Mouse (Mus musculus) megakaryocyte-erythroid progenitor cell, adult 5-6 weeks (primary cell): ENCODE measurements around the gene Cybc1. TPM values are rescaled to one million over a fixed set of nuclear protein-coding genes. Genes with fewer than 3 reads are reported as not detected.

ENCODE experiments used
- ATAC-seq: replicated peaks from 2 replicates; pipeline ENCODE4 v1.8.0; 2016; ENCODE audit warnings: mild to moderate bottlenecking, inconsistent platforms; ENCODE audit not compliant: severe bottlenecking, poor library complexity, low FRiP score, low TSS enrichment
- total RNA-seq, 2 experiments: library from RNA; stranded (forward) in 1 of 2; stranded (reverse) in 1 of 2; fragments of 200-1000, 215-1000 nt in 1 of 2; fragments of >200 nt in 1 of 2; fragmentation: Nextera tagmentation in 1 of 2; gene quantifications; 2 replicates each; pipeline ENCODE4 v1.2.3; 2014 to 2017

The Cybc1 gene
- total RNA-seq (2014; fragmentation: Nextera tagmentation) (30.0 and 42.6 TPM in 2 replicates), total RNA-seq (2017) (18.2 and 27.2 TPM in 2 replicates)

DNA sequence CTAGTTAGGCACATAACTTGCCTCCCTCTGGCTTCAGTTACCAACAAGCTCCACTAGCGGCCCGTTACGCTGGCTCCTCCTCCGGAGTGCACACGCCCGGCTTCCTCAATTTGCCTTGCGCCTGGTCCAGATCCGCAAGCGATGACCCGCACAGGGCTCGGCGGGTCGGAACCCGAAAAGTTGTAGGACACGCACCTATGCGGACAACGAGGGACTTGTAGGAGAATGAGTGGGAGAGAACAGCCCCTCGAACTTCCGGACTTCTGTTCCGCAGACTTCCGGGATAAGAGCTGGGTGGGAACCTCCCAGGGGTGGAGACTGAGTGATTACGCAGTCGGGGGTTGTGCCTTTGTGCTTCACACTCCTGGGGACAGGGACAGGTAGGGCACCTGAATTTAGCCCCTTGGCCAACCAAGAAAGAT lies at the start of gene Cybc1:
Gene Cybc1 (minus strand): TSS at position 305 of the 422 bp plus-strand sequence.
- peak; percentile 88 for ATAC-seq

DNA sequence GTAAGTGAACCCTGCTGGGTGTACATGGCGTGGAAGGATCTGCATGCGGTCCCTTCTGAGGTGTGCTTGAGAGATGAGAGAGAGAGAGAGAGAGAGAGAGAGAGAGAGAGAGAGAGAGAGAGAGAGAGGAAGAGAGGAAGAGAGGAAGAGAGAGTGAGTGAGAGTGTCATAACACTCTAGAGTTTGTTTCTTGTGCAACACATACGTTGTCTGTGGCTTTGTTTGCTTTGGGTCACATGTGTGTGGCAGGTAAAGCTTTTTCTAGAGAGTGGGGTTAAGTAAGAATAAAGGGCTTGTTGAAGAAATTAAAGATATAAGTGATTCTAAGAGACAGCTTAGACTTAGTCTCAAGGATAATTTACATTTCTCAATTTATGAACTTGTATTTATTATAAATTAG lies 48.9 kb upstream of the Cybc1 start:
- no peak for ATAC-seq

DNA sequence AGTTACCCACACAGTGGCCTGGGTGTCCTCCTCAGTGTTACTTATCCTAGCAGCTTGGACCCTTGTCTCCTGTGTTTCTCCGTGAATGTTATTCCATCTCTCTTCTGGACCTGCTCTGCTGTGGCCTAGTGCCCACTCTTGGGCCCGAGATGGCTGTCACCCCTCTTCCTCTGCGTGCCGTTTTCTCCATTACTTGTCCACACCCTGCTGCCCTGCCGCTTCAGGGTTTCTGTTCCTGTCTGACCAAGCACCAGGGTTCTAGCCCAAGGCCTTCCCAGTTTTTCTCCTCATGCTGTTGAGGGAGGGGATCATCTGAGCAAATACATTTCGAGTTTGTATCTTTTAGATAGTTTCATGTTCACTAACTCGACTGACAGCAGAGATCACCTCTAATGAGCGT lies 48.4 kb upstream of the Cybc1 start:
- ATAC-seq = no peak

DNA sequence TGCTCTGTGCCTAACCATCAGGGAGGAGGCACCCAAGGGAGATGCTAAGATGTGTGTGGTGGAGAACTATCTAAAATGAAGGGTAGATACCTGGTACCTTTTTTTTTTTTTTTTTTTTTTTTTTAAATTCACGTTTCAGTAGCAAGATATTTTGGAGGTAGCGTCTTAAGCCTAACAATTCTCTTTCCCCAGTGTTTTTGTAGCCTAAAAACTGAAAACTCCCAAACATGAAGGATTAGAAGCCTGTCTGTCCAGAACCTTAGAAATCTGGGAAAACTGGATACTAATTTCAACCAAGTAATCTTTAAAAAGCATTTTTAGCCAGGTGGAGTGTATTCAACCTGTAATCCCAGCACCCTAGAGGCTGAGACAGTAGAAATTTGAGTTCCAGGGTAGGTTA lies 32.0 kb upstream of the Cybc1 start:
- ATAC-seq = peak; percentile 8; the same call in 1 of the 2 replicates

DNA sequence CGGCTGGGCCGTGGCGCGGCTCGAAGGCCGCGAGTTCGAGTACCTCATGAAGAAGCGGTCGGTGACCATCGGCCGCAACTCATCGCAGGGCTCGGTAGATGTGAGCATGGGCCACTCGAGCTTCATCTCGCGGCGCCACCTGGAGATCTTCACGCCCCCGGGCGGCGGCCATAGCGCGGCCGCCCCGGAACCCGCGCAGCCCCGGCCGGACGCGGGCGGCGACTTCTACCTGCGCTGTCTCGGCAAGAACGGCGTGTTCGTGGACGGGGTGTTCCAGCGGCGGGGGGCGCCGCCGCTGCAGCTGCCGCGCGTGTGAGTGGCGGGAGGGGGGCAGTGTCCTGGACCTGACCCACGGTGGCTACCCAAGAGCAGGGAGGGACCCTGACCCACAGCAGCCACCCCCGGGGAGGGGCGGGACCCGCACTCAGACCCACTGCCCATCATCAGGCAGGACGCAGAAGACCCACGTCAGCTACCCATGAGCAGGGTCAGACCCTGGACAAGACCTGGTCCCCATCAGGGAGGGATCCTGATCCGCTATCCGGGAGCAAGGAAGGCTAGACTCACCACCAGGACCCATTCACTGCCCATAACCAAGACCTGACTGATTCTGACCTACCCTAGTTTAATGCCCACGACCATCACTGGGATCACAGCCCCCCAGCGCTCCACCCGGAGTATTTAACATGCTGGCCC lies 31.2 kb upstream of the Cybc1 start:
- peak; percentile 26; the same call in 1 of the 2 replicates for ATAC-seq

DNA sequence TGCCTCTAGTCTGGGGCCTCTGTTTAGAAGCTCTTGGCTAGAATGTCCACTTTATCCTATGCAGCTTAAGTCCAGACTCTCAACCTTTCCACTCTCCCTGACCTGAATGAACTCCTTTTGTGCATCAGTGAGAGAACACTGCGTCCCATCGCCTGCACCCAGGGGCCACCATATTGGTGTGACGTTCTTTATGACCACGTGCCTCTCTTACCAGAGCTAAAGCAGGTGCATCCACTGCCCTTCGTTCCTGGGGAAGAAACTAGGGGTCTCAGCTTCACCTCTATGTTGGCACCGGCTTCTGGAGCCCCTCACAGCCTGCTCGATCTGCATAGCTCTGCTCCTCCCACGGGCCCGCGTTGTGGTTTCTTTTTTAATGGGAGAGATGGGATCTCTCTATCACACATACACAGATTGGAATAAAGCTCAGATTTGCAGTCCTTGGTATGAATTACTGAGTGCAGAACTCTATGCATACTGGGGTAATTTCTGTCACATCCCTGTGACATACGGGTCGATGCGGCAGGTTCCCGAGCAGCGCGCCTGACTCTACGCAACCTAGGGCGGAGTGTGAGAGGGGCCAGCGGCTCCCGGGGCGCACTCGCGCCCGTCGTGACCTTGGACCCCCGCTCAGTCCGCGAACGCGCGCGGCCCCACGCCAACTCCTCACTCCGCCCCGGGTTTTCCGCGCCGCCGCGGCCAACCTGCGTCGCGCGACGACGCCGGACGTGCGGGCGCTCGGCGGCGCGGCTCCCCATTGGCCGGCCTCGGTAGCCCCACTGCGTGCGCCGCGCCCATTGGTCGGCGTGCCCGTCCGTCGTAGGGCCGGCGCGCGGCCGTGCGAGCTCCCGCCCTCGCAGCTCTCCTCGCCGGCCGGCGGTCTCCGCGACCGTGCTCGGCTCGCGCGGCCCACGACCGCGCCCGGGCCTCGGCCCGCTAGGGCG lies 30.3 kb upstream of the Cybc1 start, which contains the start of gene Foxk2:
Gene Foxk2 (plus strand): TSS at position 831 of the 941 bp plus-strand sequence.
- peak; percentile 87 for ATAC-seq

DNA sequence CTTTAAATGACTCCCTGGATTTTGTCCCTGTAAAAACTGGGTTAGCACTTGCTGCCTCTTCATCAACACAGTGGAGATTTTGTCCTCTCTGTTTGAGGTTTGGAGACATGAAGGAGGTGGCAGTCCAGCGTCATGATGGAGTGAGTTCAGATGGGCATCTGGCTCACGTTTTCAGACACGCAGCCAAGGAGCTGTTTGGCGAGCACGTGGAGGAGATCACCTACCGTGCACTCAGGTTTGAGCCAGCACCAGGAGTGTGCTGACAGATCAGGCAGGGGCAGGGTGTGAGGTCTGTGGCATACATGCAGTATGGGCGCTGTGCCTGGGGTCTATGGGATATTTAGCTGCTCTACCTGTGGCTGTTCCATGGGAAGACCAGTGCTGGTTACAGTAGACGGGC lies 21.1 kb upstream of the Cybc1 start:
- no peak for ATAC-seq

DNA sequence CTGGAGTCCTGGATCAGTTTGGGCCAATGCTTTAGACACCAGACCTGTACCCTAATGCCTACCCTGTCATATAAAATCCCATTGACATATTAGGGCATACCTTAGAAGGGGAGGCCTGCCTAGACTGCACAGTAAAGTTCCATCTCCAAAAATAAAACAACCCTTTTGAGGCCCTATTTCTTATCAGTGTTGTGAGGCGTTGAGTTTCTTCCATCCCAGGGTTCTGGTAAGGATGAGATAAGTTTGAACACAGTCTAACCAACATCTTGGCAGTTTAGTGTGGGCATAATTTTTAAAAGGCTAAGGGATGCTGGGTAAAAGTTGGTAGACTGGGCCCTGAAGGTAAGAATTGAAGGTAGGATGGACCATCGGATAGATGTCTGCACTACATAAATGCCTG lies 10.5 kb upstream of the Cybc1 start:
- peak; percentile 49 for ATAC-seq

DNA sequence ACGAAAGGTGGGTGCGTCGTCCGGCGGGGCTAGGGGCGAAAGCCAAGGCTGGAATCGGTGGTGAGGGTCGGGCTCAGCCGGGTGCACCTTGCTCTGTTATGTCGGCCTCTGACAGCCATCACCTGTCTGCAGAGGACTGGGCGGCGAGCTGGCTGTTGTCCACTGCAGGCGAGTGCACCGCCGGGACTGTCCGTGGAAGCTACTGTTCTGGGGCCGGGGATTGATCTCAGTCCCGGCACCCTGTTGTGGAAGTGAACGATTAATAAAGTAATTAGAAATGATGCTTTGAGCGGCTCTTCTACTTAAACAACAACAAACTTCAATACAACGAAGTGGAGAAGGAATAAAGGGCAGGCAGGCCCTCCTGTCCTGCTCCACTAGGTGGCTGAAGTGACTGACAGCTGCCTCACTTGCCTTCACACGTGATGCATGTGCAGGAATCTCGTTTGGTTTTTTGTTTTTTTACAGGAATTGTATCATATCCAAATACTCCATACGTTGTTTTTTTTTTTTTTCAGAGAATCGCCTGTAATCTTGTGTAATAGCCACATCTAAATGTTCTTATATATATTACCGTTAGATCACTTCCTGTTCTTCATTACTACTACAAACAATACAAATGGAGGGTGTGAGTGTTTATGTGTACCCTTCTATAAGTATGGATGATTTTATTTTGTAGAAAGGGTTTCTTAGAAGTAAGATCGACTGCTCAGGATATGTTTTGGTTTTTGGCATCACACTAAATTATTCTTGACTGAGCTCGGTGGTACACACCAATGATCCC lies 8.4 kb upstream of the Cybc1 start:
- ATAC-seq = peak; percentile 33; the same call in 1 of the 2 replicates

DNA sequence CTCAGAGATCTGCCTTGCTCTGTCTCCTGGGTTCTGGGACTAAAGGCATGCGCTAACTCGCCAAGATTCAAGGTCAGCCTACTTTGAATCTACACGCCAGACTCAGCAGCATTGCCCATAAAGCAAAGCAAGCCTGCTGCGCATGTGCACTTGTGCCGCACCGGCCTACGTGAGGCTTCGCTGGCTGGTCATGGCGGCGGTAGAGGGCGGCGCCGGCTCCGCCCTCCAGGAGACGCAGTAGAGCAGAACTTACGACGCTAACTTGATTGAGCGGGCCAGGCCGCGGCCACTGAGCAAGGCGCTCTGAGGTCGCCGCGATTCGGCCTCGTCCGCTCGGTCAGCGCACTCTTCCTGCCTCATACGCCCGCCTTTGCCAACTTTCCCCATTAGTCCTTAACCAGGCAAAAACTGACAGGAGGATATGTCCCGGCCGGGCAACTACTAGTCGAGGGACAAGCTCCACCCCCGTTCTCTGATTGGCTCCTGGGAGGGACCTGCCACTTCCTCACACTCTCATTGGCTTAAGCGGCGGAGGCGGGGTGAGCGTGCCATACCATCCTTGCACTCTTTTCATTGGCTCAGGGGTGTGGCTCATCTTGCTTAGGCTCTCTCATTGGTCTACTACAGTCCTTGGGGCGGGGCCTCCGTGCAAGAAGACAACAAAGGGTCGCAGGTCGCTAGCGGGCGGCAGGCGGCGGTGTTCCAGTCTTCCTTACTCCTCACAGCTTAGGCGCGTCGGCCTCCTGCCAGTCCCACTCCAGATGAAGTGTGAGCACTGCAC lies 7.6 kb upstream of the Cybc1 start, which contains the start of gene Narf:
Gene Narf (plus strand): TSS at position 690 of the 781 bp plus-strand sequence.
- peak; percentile 89 for ATAC-seq

DNA sequence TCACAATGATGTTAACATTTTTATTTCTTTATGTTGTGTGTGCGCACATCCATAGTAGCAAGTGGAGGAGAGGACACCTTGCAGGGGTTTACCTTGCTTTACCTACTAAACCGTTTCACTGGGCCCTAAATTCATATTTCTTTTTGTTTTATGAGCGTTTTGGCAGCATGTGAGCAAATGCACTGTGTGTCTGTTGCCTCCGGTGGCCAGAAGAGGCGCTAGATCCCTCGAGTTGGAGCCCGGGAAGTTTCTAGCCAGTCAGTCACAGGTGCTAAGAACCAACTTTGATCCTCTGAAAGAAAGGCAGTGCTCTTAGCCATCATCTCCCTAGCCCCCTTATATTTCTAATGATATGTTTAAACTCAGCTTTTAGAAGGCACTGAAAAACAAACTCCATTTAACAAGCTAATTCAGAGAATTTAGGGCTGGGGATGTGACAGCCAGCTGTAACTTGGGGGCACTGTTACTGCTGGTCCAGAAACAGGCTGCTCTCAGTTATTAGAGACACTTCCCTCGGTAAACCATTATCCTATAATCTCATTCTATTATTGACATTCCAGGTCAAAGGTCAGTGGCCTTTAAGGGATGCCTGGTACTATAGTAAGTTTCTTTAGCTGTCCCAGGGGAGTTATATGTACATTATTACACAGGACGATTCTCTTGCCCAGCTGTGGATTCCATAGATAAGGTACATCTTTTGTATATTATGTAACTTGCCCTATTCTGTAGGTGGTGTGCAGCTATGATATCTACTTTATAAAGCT lies 6.5 kb upstream of the Cybc1 start:
- ATAC-seq = no peak

DNA sequence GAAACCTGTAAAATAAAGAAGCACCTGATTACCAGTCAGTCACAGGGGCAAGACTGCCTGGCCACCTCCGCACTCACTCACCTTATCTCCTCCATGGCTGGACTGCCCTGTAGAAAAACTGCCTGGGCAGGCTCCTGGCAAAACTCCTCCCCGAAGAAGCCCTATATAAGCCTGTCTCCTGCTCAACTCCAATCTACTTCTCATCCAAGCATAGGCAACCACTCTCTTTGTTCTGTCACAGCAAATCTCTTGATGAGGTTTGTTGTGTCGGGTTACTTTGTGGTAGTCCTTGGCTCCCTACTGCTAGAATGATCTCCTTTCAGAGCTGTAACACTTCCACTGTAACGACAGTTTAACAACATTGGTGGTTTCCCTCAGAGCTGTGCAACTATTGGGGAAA lies 3.6 kb upstream of the Cybc1 start:
- ATAC-seq = no peak

DNA sequence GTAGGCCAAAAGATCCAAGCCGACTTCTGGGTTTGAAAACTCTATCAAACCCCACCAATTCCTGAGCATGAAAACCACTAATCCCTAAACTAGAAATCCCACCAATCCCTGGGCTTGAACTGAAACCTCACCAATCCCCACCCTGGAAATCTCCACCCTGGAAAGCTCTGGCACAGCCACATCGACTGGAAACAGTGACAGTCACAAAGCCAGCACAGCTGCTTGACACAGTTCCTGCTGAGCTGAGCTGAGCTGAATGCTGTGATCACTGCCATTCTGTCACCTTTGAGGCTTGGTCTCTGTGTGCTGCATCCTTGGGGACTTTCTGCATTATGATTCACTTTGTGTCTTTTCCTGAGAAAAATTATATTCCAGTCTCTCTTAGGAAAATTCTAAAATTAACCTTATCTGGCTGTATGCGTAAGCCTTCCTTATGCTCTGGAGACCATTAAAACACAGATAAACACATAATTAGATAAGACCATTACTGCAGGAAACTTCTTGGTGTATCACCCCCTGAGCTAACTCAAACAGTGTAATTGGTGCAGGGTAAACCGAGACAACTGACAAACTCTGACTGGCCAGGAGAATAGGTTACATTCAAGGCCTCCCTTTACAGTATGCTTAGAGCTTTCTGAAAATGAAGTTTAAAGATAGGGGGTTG lies 2.6 kb upstream of the Cybc1 start:
- ATAC-seq = no peak

DNA sequence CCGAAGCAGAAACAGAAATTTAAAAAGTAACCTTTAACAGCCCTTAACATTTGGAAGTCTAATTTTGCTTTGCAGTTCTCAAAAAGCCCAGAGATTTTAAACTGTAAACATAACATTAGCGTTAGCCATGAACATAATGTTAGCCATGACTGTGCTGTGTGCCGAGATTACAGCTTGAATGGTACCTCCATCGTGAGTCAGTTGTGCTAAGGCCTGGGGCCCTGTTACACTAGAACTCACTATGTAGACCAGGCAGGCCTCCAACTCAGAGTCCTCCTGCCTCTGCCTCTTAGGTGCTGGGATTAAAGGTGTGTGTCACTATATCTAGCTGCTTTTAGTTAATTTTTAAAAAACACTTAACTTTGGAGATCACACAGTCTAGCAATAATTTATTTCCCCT lies 2.1 kb upstream of the Cybc1 start:
- ATAC-seq = no peak

DNA sequence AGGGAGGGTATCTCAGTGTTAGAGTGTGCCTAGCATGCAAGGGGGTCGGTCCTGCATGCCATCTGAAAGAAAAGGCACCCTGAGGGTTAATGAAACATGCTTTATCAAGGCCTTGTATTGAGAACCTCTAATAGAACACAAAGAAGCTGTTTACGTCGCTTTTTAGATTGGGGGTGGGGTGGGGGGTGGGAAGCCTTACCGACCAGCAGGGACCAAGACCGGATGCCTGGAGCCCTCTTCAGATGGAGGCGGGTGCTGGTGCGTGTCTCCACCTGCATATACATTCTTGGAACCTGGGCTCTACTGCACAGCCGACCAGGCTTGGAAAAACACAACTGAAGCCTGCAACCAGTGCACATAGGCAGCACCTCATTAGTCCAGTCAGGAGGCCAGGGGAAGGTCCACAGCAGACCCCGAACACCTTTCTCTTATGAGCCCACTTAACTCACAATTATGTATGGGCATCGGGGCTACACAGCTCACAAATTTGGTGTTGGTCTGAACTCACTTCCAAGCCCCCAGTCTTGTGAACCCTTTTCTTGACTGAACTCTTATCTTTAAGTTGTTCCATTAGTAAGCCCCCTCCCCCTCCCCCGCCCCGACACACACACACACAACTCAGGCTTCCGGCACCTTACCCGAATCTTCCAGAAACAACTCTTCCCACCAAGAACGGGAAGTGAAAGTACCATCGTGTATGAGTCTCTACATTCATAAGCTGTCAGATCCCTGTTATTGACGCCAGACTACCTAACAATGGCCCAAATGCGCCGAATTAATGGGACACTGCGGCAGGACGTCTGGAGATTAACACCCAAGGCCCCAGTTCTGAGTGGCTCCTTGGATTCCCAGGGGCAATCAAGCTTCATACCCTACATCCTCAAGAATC lies 749 bp downstream of the Cybc1 start:
- ATAC-seq = no peak

DNA sequence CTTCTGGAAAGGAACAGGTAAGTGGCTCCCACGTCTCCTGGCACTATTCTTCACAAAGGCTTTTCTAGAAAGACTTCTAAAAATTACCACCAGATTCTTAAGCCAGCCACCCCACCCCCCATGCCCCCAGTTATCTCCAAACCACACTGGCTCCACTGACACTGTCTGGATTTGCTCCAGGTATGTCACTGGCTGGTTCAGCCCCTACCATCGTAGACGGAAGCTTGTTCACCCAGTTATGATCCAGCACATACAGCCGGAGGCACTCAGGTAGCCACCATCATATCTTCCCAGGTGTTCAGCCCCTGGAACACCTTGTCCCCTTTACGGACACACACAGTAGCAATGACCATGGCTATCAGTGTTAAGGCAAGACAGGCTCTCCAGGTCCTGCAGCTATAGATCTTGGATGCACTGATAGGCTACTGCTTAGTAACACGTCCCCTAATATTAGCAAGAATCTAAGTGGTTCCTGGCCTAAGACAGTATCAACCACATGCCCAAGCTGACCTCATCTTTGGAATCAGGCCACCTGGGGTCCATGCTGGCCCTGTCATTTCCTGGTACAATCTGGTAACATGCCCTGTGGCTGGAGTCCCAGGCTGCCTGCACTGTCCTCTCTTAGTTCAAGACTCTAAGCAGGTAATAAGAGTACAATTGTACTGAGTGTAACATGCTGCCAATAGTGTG lies 7.7 kb downstream of the Cybc1 start:
- ATAC-seq = peak; percentile 74
